Mouse (Mus musculus) CH12.LX (cell line): ENCODE measurements around the gene Itgb2l. TPM values are rescaled to one million over a fixed set of nuclear protein-coding genes. Genes with fewer than 3 reads are reported as not detected.

Source experiments
- DNase-seq: peaks from one replicate; pipeline ENCODE4 v3.0.0-alpha.2; 2013; ENCODE audit errors: extremely low read depth
- H3K27ac ChIP-seq: 2 replicates; pipeline ENCODE4 v1.5.1; 2012; ENCODE audit warnings: low read depth, mild to moderate bottlenecking, control low read depth, moderate library complexity; ENCODE audit not compliant: insufficient read depth
- H3K27me3 ChIP-seq: replicated peaks from 2 replicates; pipeline ENCODE3; 2012; ENCODE audit warnings: inconsistent platforms
- H3K36me3 ChIP-seq, 2 experiments: replicated peaks in 1 of 2; 2 replicates each; pipeline versions ENCODE3 to v1.6.1; 2012; ENCODE audit warnings: inconsistent platforms in 1 of 2, low read length in 1 of 2, mild to moderate bottlenecking in 1 of 2, mixed read lengths in 1 of 2, moderate library complexity in 1 of 2; ENCODE audit not compliant: control insufficient read depth in 1 of 2, insufficient read depth in 1 of 2
- H3K4me1 ChIP-seq, 2 experiments: 2 replicates each; pipeline ENCODE4 v1.6.1; 2012; ENCODE audit warnings: inconsistent platforms in 1 of 2, moderate library complexity in 1 of 2; ENCODE audit not compliant: insufficient read depth in 2 of 2, control insufficient read depth in 1 of 2
- H3K4me2 ChIP-seq: 2 replicates; pipeline ENCODE4 v1.6.1; 2012; ENCODE audit warnings: low read depth, mild to moderate bottlenecking, control low read depth; ENCODE audit not compliant: poor library complexity, insufficient read depth, severe bottlenecking
- H3K4me3 ChIP-seq, 3 experiments: fragments of 150-350 bp in 1 of 3; sonication (generic) in 1 of 3; replicated peaks in 1 of 3; 2 replicates each; pipeline versions ENCODE3 to v1.5.1; 2011 to 2012; ENCODE audit warnings: low read depth in 2 of 3, low read length in 2 of 3, mild to moderate bottlenecking in 2 of 3, moderate library complexity in 2 of 3, control low read depth in 1 of 3, improper control_type of control experiment in 1 of 3, inconsistent platforms in 1 of 3, mixed read lengths in 1 of 3; ENCODE audit not compliant: poor library complexity in 1 of 3
- H3K79me2 ChIP-seq: replicated peaks from 2 replicates; pipeline ENCODE4 v1.6.1; 2012; ENCODE audit warnings: mild to moderate bottlenecking, moderate library complexity; ENCODE audit not compliant: control insufficient read depth, poor library complexity, insufficient read depth, severe bottlenecking; ENCODE audit errors: extremely low read depth
- H3K9ac ChIP-seq: 2 replicates; pipeline ENCODE4 v1.6.1; 2012; ENCODE audit warnings: low read depth, mild to moderate bottlenecking, control low read depth, moderate library complexity; ENCODE audit not compliant: insufficient read depth
- H3K9me3 ChIP-seq: replicated peaks from 2 replicates; pipeline ENCODE3; 2012; ENCODE audit warnings: low read length, inconsistent platforms, mixed read lengths
- BHLHE40 ChIP-seq: IDR thresholded peaks from 2 replicates; pipeline ENCODE4 v1.6.1; 2011; ENCODE audit warnings: mild to moderate bottlenecking, low read depth, low read length, improper control_type of control experiment
- CHD1 ChIP-seq: IDR thresholded peaks from 2 replicates; pipeline ENCODE4 v1.6.1; 2012; ENCODE audit warnings: low read depth, low read length, improper control_type of control experiment, inconsistent platforms
- CTCF ChIP-seq, 2 experiments: IDR thresholded peaks in 1 of 2; conservative IDR thresholded peaks in 1 of 2; 2 replicates each; pipeline ENCODE4 v1.5.1; 2011 to 2012; ENCODE audit warnings: low read depth in 2 of 2, low read length in 2 of 2, improper control_type of control experiment in 1 of 2, inconsistent platforms in 1 of 2, mild to moderate bottlenecking in 1 of 2, moderate library complexity in 1 of 2
- E2F4 ChIP-seq: IDR thresholded peaks from 2 replicates; pipeline ENCODE4 v1.6.1; 2011; ENCODE audit warnings: low read depth, low read length, improper control_type of control experiment; ENCODE audit not compliant: insufficient replicate concordance
- ELF1 ChIP-seq: IDR thresholded peaks from 2 replicates; pipeline ENCODE4 v1.6.1; 2014; ENCODE audit warnings: low read depth, mild to moderate bottlenecking, inconsistent platforms, low read length, improper control_type of control experiment
- EP300 ChIP-seq: IDR thresholded peaks from 2 replicates; pipeline ENCODE4 v1.6.1; 2011; ENCODE audit warnings: low read length, improper control_type of control experiment
- GABPA ChIP-seq: IDR thresholded peaks from 2 replicates; pipeline ENCODE4 v1.6.1; 2012; ENCODE audit warnings: low read depth, low read length, improper control_type of control experiment, inconsistent platforms; ENCODE audit not compliant: insufficient replicate concordance
- IRF4 ChIP-seq: IDR thresholded peaks from 2 replicates; pipeline ENCODE4 v1.6.1; 2014; ENCODE audit warnings: low read depth, mild to moderate bottlenecking, inconsistent platforms, low read length, improper control_type of control experiment
- JUN ChIP-seq: IDR thresholded peaks from 2 replicates; pipeline ENCODE4 v1.6.1; 2011; ENCODE audit warnings: low read depth, mild to moderate bottlenecking, low read length, improper control_type of control experiment, moderate library complexity; ENCODE audit not compliant: insufficient read depth
- KAT2A ChIP-seq: IDR thresholded peaks from 2 replicates; pipeline ENCODE4 v1.6.1; 2012; ENCODE audit warnings: low read length, improper control_type of control experiment, inconsistent platforms; ENCODE audit not compliant: insufficient replicate concordance
- MAFK ChIP-seq: IDR thresholded peaks from 2 replicates; pipeline ENCODE4 v1.6.1; 2011; ENCODE audit warnings: low read length, improper control_type of control experiment; ENCODE audit not compliant: insufficient replicate concordance
- MAZ ChIP-seq: IDR thresholded peaks from 2 replicates; pipeline ENCODE4 v1.6.1; 2012; ENCODE audit warnings: low read depth, mild to moderate bottlenecking, inconsistent platforms, low read length, improper control_type of control experiment, moderate library complexity
- MEF2A ChIP-seq: IDR thresholded peaks from 2 replicates; pipeline ENCODE4 v1.6.1; 2014; ENCODE audit warnings: low read depth, mild to moderate bottlenecking, inconsistent platforms, low read length, improper control_type of control experiment, borderline replicate concordance
- MXI1 ChIP-seq: IDR thresholded peaks from 2 replicates; pipeline ENCODE4 v1.6.1; 2011; ENCODE audit warnings: mild to moderate bottlenecking, low read depth, low read length, improper control_type of control experiment
- MYC ChIP-seq: IDR thresholded peaks from 2 replicates; pipeline ENCODE4 v1.6.1; 2011; ENCODE audit warnings: low read depth, mild to moderate bottlenecking, improper control_type of control experiment, low read length
- NRF1 ChIP-seq: IDR thresholded peaks from 2 replicates; pipeline ENCODE4 v1.6.1; 2014; ENCODE audit warnings: low read depth, mild to moderate bottlenecking, inconsistent platforms, low read length, improper control_type of control experiment, moderate library complexity
- PAX5 ChIP-seq: IDR thresholded peaks from 2 replicates; pipeline ENCODE4 v1.6.1; 2012; ENCODE audit warnings: low read length, inconsistent platforms, mixed read lengths
- POLR2A ChIP-seq: IDR thresholded peaks from 2 replicates; pipeline ENCODE4 v1.6.1; 2011; ENCODE audit warnings: low read depth, mild to moderate bottlenecking, improper control_type of control experiment, low read length
- RAD21 ChIP-seq: IDR thresholded peaks from 2 replicates; pipeline ENCODE4 v1.6.1; 2011; ENCODE audit warnings: low read depth, mild to moderate bottlenecking, low read length, improper control_type of control experiment, moderate library complexity
- RCOR1 ChIP-seq: conservative IDR thresholded peaks from 2 replicates; pipeline ENCODE4 v1.6.1; 2012; ENCODE audit warnings: low read depth, mild to moderate bottlenecking, inconsistent platforms, low read length, improper control_type of control experiment
- SIN3A ChIP-seq: IDR thresholded peaks from 2 replicates; pipeline ENCODE4 v1.6.1; 2012; ENCODE audit warnings: low read length, improper control_type of control experiment, inconsistent platforms
- SMC3 ChIP-seq: IDR thresholded peaks from 2 replicates; pipeline ENCODE4 v1.6.1; 2011; ENCODE audit warnings: low read depth, low read length, improper control_type of control experiment
- TCF12 ChIP-seq: IDR thresholded peaks from 2 replicates; pipeline ENCODE4 v1.6.1; 2014; ENCODE audit warnings: low read depth, mild to moderate bottlenecking, inconsistent platforms, low read length, improper control_type of control experiment
- UBTF ChIP-seq: IDR thresholded peaks from 2 replicates; pipeline ENCODE4 v1.6.1; 2012; ENCODE audit warnings: low read depth, mild to moderate bottlenecking, inconsistent platforms, low read length, improper control_type of control experiment, moderate library complexity
- USF1 ChIP-seq: IDR thresholded peaks from 2 replicates; pipeline ENCODE4 v1.6.1; 2014; ENCODE audit warnings: low read depth, mild to moderate bottlenecking, inconsistent platforms, low read length, improper control_type of control experiment
- USF2 ChIP-seq: conservative IDR thresholded peaks from 2 replicates; pipeline ENCODE4 v1.6.1; 2011; ENCODE audit warnings: low read depth, low read length, improper control_type of control experiment
- ZKSCAN1 ChIP-seq: IDR thresholded peaks from 2 replicates; pipeline ENCODE4 v1.6.1; 2012; ENCODE audit warnings: low read depth, inconsistent platforms, low read length, improper control_type of control experiment, borderline replicate concordance
- ZMIZ1 ChIP-seq: IDR thresholded peaks from 2 replicates; pipeline ENCODE4 v1.6.1; 2012; ENCODE audit warnings: low read depth, mild to moderate bottlenecking, inconsistent platforms, low read length, improper control_type of control experiment
- ZNF384 ChIP-seq: IDR thresholded peaks from 2 replicates; pipeline ENCODE4 v1.6.1; 2012; ENCODE audit warnings: low read depth, low read length, improper control_type of control experiment, inconsistent platforms
- dilution Hi-C: fragments of 300-500 bp; cut with MboI; formaldehyde crosslinking; loops from 2 replicates; pipeline ENCODE4 v1.14.3; 2020; ENCODE audit warnings: low sequenced_read_pairs; ENCODE audit not compliant: extremely low pct_unique_long_range_greater_than_20kb, extremely low pct_ligation_motif_present
- in situ Hi-C: fragments of 300-500 bp; cut with MboI; formaldehyde crosslinking; loops from 3 replicates; pipeline ENCODE4 v1.14.3; 2019; ENCODE audit warnings: low sequenced_read_pairs, low pct_ligation_motif_present, low pct_unique_long_range_greater_than_20kb, mixed read lengths
- polyA plus RNA-seq: library from polyadenylated mRNA; unstranded; fragments of >175 nt; gene quantifications from 2 replicates; pipeline ENCODE4 v1.2.1, GENCODE M21; 2012; ENCODE audit warnings: low read depth; ENCODE audit not compliant: insufficient read length
- total RNA-seq, 2 experiments: library from RNA; depleted of rRNA; stranded (reverse); fragments of 300-350 nt in 1 of 2; fragments of >200 nt in 1 of 2; gene quantifications; 2 replicates each; pipeline ENCODE4 v1.2.3; 2012 to 2014

Itgb2l gene
- total and polyA plus RNA-seq, 3 experiments, result 0.08 to 0.37 (median 0.20) TPM

GRCm38 (mm10) chr16:96376342-96376741 is 67.1 kb downstream of the Itgb2l start:
- Histone ChIP-seq H3K9me3 (peaks cover 3% of the 10 kb centered on the region), H3K27ac (no peak overlapping the region), H3K27me3 (no peaks in the 10 kb centered on the region), H3K4me3 (no peak overlapping the region), H3K4me1 (peaks cover 9 to 20% of the 10 kb centered on the region in 2 experiments), H3K79me2 (no peaks in the 10 kb centered on the region), H3K4me2 (no peak overlapping the region), H3K36me3 (no peaks in the 10 kb centered on the region), H3K9ac (no peak overlapping the region)
- TF ChIP-seq PAX5, result no peak
- TF ChIP-seq USF2, result no peak
- no peak for TF ChIP-seq ELF1
- TF ChIP-seq ZNF384, result no peak
- TF ChIP-seq POLR2A, result no peak
- TF ChIP-seq UBTF, result no peak
- no peak for TF ChIP-seq IRF4
- TF ChIP-seq CHD1, result no peak
- TF ChIP-seq KAT2A, result no peak
- TF ChIP-seq TCF12, result no peak
- no peak for TF ChIP-seq ZMIZ1
- no peak for TF ChIP-seq MAFK
- no peak for TF ChIP-seq MEF2A
- TF ChIP-seq EP300, result no peak
- TF ChIP-seq GABPA, result no peak
- TF ChIP-seq CTCF (conservative IDR thresholded peaks at IDR 0.05 in 1 of 2, IDR thresholded peaks at IDR 0.05 in 1 of 2; ENCODE audit: low read depth in 2 of 2, low read length in 2 of 2), result no peak
- TF ChIP-seq JUN, result no peak
- TF ChIP-seq NRF1, result no peak
- no peak for TF ChIP-seq SMC3
- no peak for TF ChIP-seq USF1
- no peak for DNase-seq
- in situ Hi-C loops (no loop called here), dilution Hi-C loops (no loop called here)

- no peaks in the 10 kb centered on the region for H3K27me3 ChIP-seq
- no peak overlapping the region for H3K27ac ChIP-seq
- peaks cover 3% of the 10 kb centered on the region for H3K9me3 ChIP-seq
- H3K79me2 ChIP-seq, result no peaks in the 10 kb centered on the region
- dilution Hi-C loops (no loop called here), in situ Hi-C loops (no loop called here)
- no peak for DNase-seq
- H3K4me2 ChIP-seq, result no peak overlapping the region
- no peak overlapping the region for H3K4me3 ChIP-seq
- peaks cover 13 to 28% of the 10 kb centered on the region in 2 experiments for H3K4me1 ChIP-seq
- H3K9ac ChIP-seq, result no peak overlapping the region
- no peak for TF ChIP-seq USF1
- no peak for TF ChIP-seq USF2
- no peak for TF ChIP-seq UBTF
- no peak for TF ChIP-seq ZNF384
- TF ChIP-seq CTCF (conservative IDR thresholded peaks at IDR 0.05 in 1 of 2, IDR thresholded peaks at IDR 0.05 in 1 of 2; ENCODE audit: low read depth in 2 of 2, low read length in 2 of 2), result no peak
- no peak for TF ChIP-seq E2F4
- TF ChIP-seq MAZ, result no peak
- no peak for TF ChIP-seq ZKSCAN1
- no peak for TF ChIP-seq RAD21
- no peak for TF ChIP-seq ZMIZ1
- no peak for TF ChIP-seq RCOR1
- no peak for TF ChIP-seq EP300
- no peak for TF ChIP-seq SIN3A
- TF ChIP-seq MXI1, result no peak
- TF ChIP-seq SMC3, result no peak
- TF ChIP-seq BHLHE40, result no peak
- no peak for TF ChIP-seq ELF1
- no peak for TF ChIP-seq MYC
- no peak for TF ChIP-seq KAT2A
- TF ChIP-seq CHD1, result no peak
- H3K36me3 ChIP-seq, result no peaks in the 10 kb centered on the region
Measured at GRCm38 (mm10) chr16:96375538-96375937, 67.9 kb downstream of the Itgb2l start.
